Mouse (Mus musculus): ENCODE measurements at regions not wholly inside any gene's neighbourhood (a gene's known extent, or its start where the extent isn't known, plus 50 kb on each side); places are given as distances from the start of the nearest gene placed in this dataset.

DNA sequence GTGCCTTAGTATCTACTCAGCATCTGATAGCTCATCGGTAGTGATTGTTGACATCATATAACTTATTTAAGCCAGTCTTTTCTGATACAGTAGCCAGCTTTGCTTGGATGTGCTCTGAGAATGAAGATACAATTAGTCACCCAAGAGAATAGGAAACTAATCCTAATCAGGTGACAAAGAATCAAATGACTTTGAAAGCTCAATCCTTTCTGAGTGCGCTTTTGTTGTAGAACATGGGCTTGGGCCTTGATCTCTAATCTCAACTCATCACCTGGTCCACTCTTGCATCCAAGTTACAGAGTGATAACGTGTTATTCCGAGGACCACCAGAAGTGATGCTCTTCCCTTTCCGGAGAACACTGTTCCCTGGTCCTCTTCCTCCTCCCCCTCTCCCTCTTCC lies 86.9 kb upstream of the Cpm start:
- no peak for DNase-seq (ENCODE audit: extremely low read depth, insufficient read length, low spot score)

DNA sequence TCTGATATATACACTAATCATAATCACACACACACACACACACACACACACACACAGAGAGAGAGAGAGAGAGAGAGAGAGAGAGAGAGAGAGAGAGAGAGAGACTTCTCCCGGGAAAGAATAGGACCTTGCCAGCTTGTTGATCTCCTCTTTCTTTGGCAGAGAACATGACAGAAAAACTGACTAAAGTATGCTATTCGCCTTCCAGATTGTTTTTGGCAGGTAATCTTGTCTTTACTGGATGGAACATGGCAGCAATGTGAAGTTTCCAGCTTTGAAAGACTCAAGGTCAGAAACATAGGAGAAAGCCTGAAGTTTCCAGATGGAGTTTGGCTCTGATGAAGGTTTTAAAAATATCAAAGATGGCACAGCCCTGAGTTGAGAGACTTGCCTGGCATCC lies 87.8 kb upstream of the Cpm start:
- no peak for DNase-seq (ENCODE audit: extremely low read depth, insufficient read length, low spot score)

DNA sequence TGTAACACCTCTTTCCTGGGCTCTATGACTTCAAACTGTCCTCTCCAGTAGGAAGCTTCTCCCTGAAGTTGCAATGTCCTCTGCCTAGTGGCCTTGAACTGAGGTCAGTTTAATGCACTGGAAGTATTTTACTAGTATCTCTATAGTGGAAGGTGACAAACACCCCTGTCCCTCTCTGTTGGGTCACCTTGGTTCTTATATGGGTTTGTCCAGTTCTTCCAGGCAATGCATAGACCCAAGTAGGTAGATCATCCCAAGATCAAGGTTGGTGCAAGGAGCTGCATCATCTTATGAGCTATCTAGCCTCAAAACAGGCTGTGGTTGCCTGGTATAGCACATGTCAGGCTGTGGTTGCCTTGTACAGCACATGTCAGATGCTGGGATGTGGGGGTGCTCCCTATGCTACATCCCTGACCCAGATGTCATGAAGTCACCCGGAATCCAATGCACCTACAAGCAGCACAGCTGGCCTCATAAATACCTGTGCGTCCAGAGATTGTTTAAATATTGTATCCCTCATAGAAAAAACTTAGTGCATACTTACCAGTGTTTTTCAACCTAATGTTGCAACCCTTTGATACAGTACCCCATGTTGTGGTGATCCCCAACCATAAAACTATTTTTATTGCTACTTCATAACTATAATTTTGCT lies 88.4 kb upstream of the Cpm start:
- no peak for DNase-seq (ENCODE audit: extremely low read depth, insufficient read length, low spot score)

GRCm38 (mm10) chr10:117540112-117540594 lies 89.1 kb upstream of the Cpm start:
- DNase-seq (ENCODE audit: extremely low read depth, insufficient read length, low spot score): no peak

- DNase-seq (ENCODE audit: extremely low read depth, insufficient read length, low spot score): no peak
Observed at GRCm38 (mm10) chr10:117539532-117539931, 89.8 kb upstream of the Cpm start.

- no peak for DNase-seq (ENCODE audit: extremely low read depth, insufficient read length, low spot score)
Observed at GRCm38 (mm10) chr10:117538725-117539124, 90.6 kb upstream of the Cpm start.

DNA sequence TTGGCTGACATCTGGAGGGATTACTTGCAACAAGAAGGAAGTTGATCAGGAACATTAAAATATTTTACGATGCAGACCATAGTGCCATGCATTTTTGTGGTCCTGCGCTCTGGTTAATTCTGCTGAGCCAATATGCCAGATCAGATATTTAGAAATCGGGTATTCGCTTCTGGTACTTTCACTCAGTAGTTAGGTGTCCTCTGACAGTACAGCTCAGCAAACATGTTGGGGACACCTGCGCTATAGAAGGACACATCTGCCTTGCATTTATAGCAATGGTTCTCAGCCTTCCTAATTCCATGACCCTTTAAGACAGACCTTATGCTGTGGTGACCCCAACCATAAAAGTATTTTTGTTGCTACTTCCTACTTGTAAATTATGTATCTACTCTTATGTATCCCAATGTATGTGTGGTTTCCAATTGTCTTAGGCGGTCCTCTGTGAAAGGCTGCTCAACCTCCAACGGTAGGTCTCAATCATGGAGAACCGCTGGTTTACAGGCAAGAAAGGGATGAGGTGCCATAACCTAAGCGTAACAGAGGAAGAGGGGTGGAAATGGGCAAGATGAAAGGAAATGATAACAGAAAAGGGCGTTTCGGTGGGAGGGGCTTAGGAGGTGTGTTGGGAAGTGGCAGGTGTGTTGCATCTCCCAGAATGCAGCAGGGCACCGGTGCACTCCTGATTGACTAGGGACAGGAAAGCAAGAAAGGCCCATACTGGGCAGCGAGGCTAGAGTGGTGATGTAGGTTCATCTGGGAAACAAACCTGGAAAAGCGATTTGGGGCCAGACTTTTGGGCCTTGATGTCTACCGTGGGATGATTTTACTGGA lies 92.3 kb upstream of the Cpm start:
- DNase-seq (ENCODE audit: extremely low read depth, insufficient read length, low spot score): no peak

DNA sequence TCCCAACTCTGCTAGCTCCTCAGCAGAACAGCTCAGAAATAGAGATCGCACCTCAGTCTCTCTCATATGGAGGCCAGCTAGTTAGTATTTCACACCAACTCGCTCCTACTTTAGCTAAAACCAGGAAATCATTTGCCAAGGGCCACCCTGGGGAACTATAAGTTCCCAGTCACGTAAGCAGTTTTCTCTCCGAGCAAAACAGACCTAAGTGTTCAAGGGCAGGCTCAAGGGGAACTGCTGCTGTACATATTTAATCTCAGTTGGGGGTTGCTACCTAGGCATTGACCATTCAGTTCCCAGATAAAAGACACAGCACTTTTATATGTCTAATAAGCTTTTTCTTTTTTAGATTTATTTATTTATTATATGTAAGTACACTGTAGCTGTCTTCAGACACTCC lies 93.5 kb upstream of the Cpm start:
- DNase-seq (ENCODE audit: extremely low read depth, insufficient read length, low spot score): no peak

GRCm38 (mm10) chr10:117534992-117535719 lies 94.1 kb upstream of the Cpm start:
- DNase-seq (ENCODE audit: extremely low read depth, insufficient read length, low spot score): no peak

DNA sequence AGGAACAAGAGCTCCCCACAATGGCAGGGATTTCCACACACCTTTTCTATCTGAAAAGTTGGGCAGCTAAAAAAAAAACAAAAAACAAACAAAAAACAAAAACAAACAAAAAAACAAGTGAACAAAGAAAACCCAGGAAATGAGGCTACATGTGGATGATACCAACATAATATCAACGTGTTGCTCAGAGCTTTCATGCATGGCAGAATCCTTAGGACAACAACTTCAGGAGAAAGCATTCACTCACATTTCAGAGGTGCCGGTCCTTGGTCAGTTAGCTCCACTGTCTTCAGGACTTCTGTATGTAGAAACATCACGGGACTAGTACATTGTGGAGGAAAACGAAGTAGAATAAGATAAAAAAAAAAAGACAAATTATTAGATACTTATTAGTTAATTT lies 94.8 kb upstream of the Cpm start:
- no peak for DNase-seq (ENCODE audit: extremely low read depth, insufficient read length, low spot score)

DNA sequence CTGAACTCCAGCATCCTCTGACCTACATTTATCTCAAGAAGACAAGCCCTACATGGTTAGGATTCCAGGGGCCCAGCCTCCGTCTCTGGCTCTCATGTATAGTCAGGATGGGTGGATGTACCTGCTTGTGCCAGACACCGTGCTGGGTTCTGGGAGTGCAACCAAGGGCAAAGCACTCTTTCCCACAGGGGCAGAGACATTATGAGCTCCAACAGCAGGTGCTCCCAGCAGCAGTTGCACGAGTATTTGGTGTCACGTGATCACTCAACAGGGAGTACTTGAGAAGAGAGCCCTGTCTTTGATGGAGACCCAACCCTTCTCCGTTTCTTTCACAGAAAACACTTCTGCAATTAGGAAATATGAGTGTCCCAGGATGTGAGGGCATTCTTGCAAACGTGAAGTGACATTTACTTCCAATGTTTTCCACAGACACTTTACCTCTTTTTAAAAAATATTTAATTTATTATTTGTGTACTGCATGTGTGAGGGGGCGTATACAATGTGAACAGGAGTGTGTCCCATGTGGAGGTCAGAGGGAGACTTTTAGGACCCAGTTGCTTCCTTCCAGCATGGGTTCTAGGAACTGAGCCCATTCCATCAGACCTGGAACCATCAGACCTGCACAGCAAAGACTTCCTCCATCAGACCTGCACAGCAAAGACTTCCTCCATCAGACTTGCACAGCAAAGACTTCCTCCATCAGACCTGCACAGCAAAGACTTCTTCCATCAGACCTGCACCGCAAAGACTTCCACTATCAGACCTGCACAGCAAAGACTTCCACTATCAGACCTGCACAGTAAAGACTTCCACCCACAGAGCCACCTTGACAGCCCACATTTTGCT lies 95.5 kb upstream of the Cpm start:
- DNase-seq (ENCODE audit: extremely low read depth, insufficient read length, low spot score): no peak

DNA sequence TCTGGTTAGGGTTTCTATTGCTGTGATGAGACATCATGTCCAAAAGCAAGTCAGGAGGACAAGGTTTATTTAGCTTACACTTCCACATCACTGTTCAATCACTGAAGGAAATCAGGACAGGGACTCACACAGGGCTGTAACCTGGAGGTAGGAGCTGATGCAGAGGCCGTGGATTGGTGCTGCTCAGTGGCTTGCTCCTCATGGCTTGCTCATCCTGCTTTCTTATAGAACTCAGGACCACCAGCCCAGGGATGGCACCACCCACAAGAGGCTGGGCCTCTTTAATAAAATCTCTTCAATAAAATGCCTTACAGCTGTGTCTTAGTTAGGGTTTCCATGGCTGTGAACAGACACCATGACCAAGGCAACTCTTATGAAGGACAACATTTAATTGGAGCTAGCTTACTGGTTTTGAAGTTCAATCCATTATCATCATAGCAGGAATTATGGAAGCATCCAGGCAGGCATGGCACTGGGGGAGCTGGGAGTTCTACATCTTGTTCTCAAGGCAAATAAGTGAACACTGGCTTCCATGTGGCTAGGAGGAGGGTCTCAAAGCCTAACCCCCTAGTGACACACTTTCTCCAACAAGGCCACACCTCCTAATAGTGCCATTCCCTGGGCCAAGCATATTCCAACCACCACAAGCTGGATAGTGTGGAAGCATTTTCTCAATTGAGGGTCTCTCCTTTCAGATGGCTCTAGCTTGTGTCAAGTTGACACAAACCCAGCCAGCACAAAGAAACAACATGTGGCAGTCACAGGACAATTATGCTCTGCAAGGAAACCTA lies 96.4 kb upstream of the Cpm start:
- no peak for DNase-seq (ENCODE audit: extremely low read depth, insufficient read length, low spot score)

GRCm38 (mm10) chr10:117531798-117532747 lies 97.2 kb upstream of the Cpm start:
- DNase-seq (ENCODE audit: extremely low read depth, insufficient read length, low spot score): no peak

DNA sequence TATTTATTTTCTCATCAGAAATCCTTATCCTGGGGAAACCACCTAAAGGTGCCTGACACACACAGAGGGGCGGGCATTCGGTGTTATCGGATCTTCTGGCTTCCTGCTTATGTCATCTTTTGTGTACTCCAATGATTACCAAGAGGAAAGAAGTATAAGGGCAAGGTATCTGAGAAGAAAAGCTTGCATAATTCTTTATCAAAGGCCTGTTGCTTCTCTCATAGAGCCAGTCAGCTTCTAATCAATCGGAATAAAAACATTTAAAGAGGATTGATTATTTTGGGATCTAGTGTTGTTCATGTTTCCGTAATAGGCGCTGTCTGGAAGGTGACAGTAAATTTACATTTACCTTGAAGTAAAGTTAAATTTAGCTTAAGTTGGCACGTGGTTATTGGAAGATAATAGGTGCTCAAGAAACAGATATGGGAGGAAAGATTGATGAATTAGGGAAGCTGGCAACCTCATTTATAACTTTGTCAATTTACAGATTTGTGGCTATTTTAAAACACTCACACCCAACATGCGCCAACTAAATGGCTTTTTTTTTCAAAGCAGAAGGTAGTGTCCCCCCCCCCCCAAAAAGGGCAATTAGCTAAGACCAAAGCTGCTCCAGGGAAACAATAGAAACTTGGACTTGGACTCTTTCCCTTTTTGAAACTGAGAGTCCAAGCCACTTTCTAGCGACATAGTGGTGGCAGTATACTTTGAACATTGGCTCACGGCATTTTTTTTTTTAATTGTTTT lies 98.3 kb upstream of the Cpm start:
- no peak for DNase-seq (ENCODE audit: extremely low read depth, insufficient read length, low spot score)

GRCm38 (mm10) chr10:117530007-117530858 lies 99.1 kb upstream of the Cpm start:
- DNase-seq (ENCODE audit: extremely low read depth, insufficient read length, low spot score): no peak

DNA sequence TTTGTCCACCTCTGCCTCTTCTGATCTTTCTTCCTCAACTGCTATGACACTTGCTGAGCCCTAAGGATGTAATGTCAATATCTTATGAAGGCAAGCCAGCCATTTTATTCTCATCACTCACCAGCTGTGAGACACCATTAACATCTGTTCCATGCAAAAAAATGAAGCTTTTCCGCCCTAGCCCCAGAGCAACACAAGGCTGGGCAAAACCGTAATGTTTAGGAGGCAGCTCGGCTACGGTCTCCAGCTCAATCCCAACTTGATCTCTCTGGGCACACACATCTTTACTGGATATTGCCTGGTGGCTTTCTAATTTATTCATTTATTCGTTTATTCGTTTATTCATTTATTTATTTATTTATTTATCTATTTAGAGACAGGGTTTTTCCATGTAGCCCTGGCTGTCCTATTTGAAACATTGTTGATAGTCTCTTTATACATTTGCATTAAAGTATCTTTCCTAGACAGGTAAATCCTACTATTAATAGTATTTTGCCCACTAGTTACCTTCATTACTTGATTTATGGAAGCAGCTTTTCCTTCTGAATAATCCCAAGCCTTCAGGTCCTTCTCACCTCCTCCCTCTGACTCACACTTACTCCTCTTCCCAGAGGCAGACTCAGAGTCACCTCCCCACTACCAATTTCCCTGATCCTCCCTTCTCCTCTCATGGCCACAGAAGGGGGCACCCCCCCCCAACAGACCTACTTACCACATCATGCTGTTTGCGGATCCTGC lies 99.9 kb upstream of the Cpm start:
- DNase-seq (ENCODE audit: extremely low read depth, insufficient read length, low spot score): no peak
